Mouse (Mus musculus): ENCODE data around the gene Chdh. TPM values are rescaled to one million over a fixed set of nuclear protein-coding genes. Genes with fewer than 3 reads are reported as not detected.
A peak's percentile ranks its signal among the peaks of the same experiment; 100 is the strongest.

Chdh gene
- 0.04 TPM in 1 of 2 replicates, not detected in the other for polyA plus RNA-seq (2014; fragmentation: Nextera tagmentation; extraction: Ambion mirVana)

- Histone ChIP-seq H3K9ac (ENCODE audit: low read depth, low read length) (peak within 1 kb of the TSS; percentile 40; the same call in 1 of the 2 replicates), H3K9me3 (ENCODE audit: control insufficient read depth, low read length) (no peaks in the 10 kb centered on the region), H3K36me3 (ENCODE audit: control insufficient read depth, insufficient read depth, low read length) (no peaks in the 10 kb centered on the region), H3K27ac (ENCODE audit: low read depth, low read length) (no peak within 1 kb of the TSS), H3K4me1 (replicated peaks; ENCODE audit: control insufficient read depth, insufficient read depth, low read length) (0 out of 2 replicates have a peak, but pooled peaks cover 2% of the 10 kb centered on the region), H3K4me3 (ENCODE audit: low read depth, low read length) (peak within 1 kb of the TSS; percentile 38), H3K27me3 (ENCODE audit: control insufficient read depth, insufficient read depth, low read length) (peaks cover 12% of the 10 kb centered on the region), H3K4me2 (replicated peaks; ENCODE audit: low read depth, low read length) (peak within 1 kb of the TSS; percentile 91)
- WGBS: 10% methylated on average over 52 of the region's 54 CpGs
- ATAC-seq (ENCODE audit: low FRiP score) (peak; percentile 35; the same call in 1 of the 2 replicates), DNase-seq (ENCODE audit: low spot score) (peak; percentile 51)
Measured at GRCm38 (mm10) chr14:30008733-30009575, at the start of gene Chdh, which contains the start of gene Il17rb. TSS of gene Chdh (plus strand) at chr14:30009023. TSS of gene Il17rb (minus strand) at chr14:30008896.

GRCm38 (mm10) chr14:29967611-29968010 is 41.2 kb upstream of the Chdh start:
- no peaks in the 10 kb centered on the region for H3K9me3 ChIP-seq (ENCODE audit: control insufficient read depth, low read length)
- DNase-seq (ENCODE audit: low spot score): no peak
- H3K4me3 ChIP-seq (ENCODE audit: low read depth, low read length): peak overlapping the region; percentile 93
- peak overlapping the region; percentile 50 for H3K9ac ChIP-seq (ENCODE audit: low read depth, low read length)
- H3K27me3 ChIP-seq (ENCODE audit: control insufficient read depth, insufficient read depth, low read length): no peaks in the 10 kb centered on the region
- H3K36me3 ChIP-seq (ENCODE audit: control insufficient read depth, insufficient read depth, low read length): 0 out of 2 replicates have a peak, but pooled peaks cover 1% of the 10 kb centered on the region
- 0 out of 2 replicates have a peak overlapping the region, but pooled peaks have one; percentile 20 for H3K27ac ChIP-seq (ENCODE audit: low read depth, low read length)
- 66% methylated on average over 7 of the region's 7 CpGs for WGBS
- H3K4me1 ChIP-seq (replicated peaks; ENCODE audit: control insufficient read depth, insufficient read depth, low read length): peaks cover 6% of the 10 kb centered on the region; the same call in 1 of the 2 replicates
- ATAC-seq (ENCODE audit: low FRiP score): no peak
- peak overlapping the region; percentile 50 for H3K4me2 ChIP-seq (replicated peaks; ENCODE audit: low read depth, low read length)

- H3K9me3 ChIP-seq (ENCODE audit: control insufficient read depth, low read length): no peaks in the 10 kb centered on the region
- H3K27ac ChIP-seq (ENCODE audit: low read depth, low read length): peak within 1 kb of the TSS; percentile 77
- peak within 1 kb of the TSS; percentile 83 for H3K9ac ChIP-seq (ENCODE audit: low read depth, low read length)
- under 1% methylated on average over 44 of the region's 49 CpGs for whole genome bisulfite sequencing
- no peaks in the 10 kb centered on the region for H3K27me3 ChIP-seq (ENCODE audit: control insufficient read depth, insufficient read depth, low read length)
- 0 out of 2 replicates have a peak, but pooled peaks cover 4% of the 10 kb centered on the region for H3K36me3 ChIP-seq (ENCODE audit: control insufficient read depth, insufficient read depth, low read length)
- peaks cover 6% of the 10 kb centered on the region; the same call in 1 of the 2 replicates for H3K4me1 ChIP-seq (replicated peaks; ENCODE audit: control insufficient read depth, insufficient read depth, low read length)
- H3K4me2 ChIP-seq (replicated peaks; ENCODE audit: low read depth, low read length): peak within 1 kb of the TSS; percentile 74
- peak; percentile 97 for DNase-seq (ENCODE audit: low spot score)
- peak; percentile 100 for ATAC-seq (ENCODE audit: low FRiP score)
- peak within 1 kb of the TSS; percentile 93 for H3K4me3 ChIP-seq (ENCODE audit: low read depth, low read length)
Measured at GRCm38 (mm10) chr14:29968075-29968821, 40.6 kb upstream of the Chdh start, which contains the start of gene Selenok. TSS of gene Selenok (plus strand) at chr14:29968308.

GRCm38 (mm10) chr14:29971446-29971845 is 37.4 kb upstream of the Chdh start:
- 0 out of 2 replicates have a peak, but pooled peaks cover 4% of the 10 kb centered on the region for H3K36me3 ChIP-seq (ENCODE audit: control insufficient read depth, insufficient read depth, low read length)
- WGBS: 94% methylated on average over 7 of the region's 7 CpGs

GRCm38 (mm10) chr14:29971993-29972392 is 36.8 kb upstream of the Chdh start:
- Histone ChIP-seq H3K9ac (ENCODE audit: low read depth, low read length) (no peak overlapping the region), H3K36me3 (ENCODE audit: control insufficient read depth, insufficient read depth, low read length) (0 out of 2 replicates have a peak, but pooled peaks cover 4% of the 10 kb centered on the region), H3K9me3 (ENCODE audit: control insufficient read depth, low read length) (no peaks in the 10 kb centered on the region), H3K4me3 (ENCODE audit: low read depth, low read length) (no peak overlapping the region), H3K4me2 (replicated peaks; ENCODE audit: low read depth, low read length) (no peak overlapping the region), H3K27me3 (ENCODE audit: control insufficient read depth, insufficient read depth, low read length) (no peaks in the 10 kb centered on the region), H3K4me1 (replicated peaks; ENCODE audit: control insufficient read depth, insufficient read depth, low read length) (peaks cover 6% of the 10 kb centered on the region; the same call in 1 of the 2 replicates), H3K27ac (ENCODE audit: low read depth, low read length) (no peak overlapping the region)
- no peak for DNase-seq (ENCODE audit: low spot score)
- 87% methylated on average over 5 of the region's 5 CpGs for WGBS
- no peak for ATAC-seq (ENCODE audit: low FRiP score)

More at GRCm38 (mm10) chr14:29971446-29971845, 37.4 kb upstream of the Chdh start:
- no peaks in the 10 kb centered on the region for H3K9me3 ChIP-seq (ENCODE audit: control insufficient read depth, low read length)
- no peak overlapping the region for H3K27ac ChIP-seq (ENCODE audit: low read depth, low read length)
- ATAC-seq (ENCODE audit: low FRiP score): no peak
- H3K4me1 ChIP-seq (replicated peaks; ENCODE audit: control insufficient read depth, insufficient read depth, low read length): peaks cover 6% of the 10 kb centered on the region; the same call in 1 of the 2 replicates
- H3K4me3 ChIP-seq (ENCODE audit: low read depth, low read length): no peak overlapping the region
- no peak overlapping the region for H3K4me2 ChIP-seq (replicated peaks; ENCODE audit: low read depth, low read length)
- H3K27me3 ChIP-seq (ENCODE audit: control insufficient read depth, insufficient read depth, low read length): no peaks in the 10 kb centered on the region
- H3K9ac ChIP-seq (ENCODE audit: low read depth, low read length): no peak overlapping the region
- no peak for DNase-seq (ENCODE audit: low spot score)

GRCm38 (mm10) chr14:29976927-29977326 is 31.9 kb upstream of the Chdh start:
- ATAC-seq (ENCODE audit: low FRiP score): no peak
- no peaks in the 10 kb centered on the region for H3K4me1 ChIP-seq (replicated peaks; ENCODE audit: control insufficient read depth, insufficient read depth, low read length)
- no peaks in the 10 kb centered on the region for H3K27me3 ChIP-seq (ENCODE audit: control insufficient read depth, insufficient read depth, low read length)
- H3K4me2 ChIP-seq (replicated peaks; ENCODE audit: low read depth, low read length): no peak overlapping the region
- no peak overlapping the region for H3K27ac ChIP-seq (ENCODE audit: low read depth, low read length)
- peaks cover 11% of the 10 kb centered on the region; the same call in 1 of the 2 replicates for H3K36me3 ChIP-seq (ENCODE audit: control insufficient read depth, insufficient read depth, low read length)
- WGBS: 94% methylated on average over 6 of the region's 6 CpGs
- no peak for DNase-seq (ENCODE audit: low spot score)
- no peaks in the 10 kb centered on the region for H3K9me3 ChIP-seq (ENCODE audit: control insufficient read depth, low read length)
- no peak overlapping the region for H3K9ac ChIP-seq (ENCODE audit: low read depth, low read length)
- H3K4me3 ChIP-seq (ENCODE audit: low read depth, low read length): no peak overlapping the region

- Histone ChIP-seq H3K27ac (ENCODE audit: low read depth, low read length) (peak within 1 kb of the TSS; percentile 87), H3K4me1 (replicated peaks; ENCODE audit: control insufficient read depth, insufficient read depth, low read length) (no peaks in the 10 kb centered on the region), H3K9ac (ENCODE audit: low read depth, low read length) (peak within 1 kb of the TSS; percentile 86), H3K9me3 (ENCODE audit: control insufficient read depth, low read length) (no peaks in the 10 kb centered on the region), H3K4me2 (replicated peaks; ENCODE audit: low read depth, low read length) (peak within 1 kb of the TSS; percentile 78), H3K27me3 (ENCODE audit: control insufficient read depth, insufficient read depth, low read length) (no peaks in the 10 kb centered on the region), H3K4me3 (ENCODE audit: low read depth, low read length) (peak within 1 kb of the TSS; percentile 79), H3K36me3 (ENCODE audit: control insufficient read depth, insufficient read depth, low read length) (peaks cover 15% of the 10 kb centered on the region; the same call in 1 of the 2 replicates)
- WGBS: 3% methylated on average over 44 of the region's 44 CpGs
- DNase-seq (ENCODE audit: low spot score) (peak; percentile 93), ATAC-seq (ENCODE audit: low FRiP score) (peak; percentile 98)
Measured at GRCm38 (mm10) chr14:29978254-29979204, 30.3 kb upstream of the Chdh start, which contains the start of gene Actr8. TSS of gene Actr8 (plus strand) at chr14:29978337.
